Mouse (Mus musculus) MEL-GATA-1-ER (cell line): ENCODE data around the gene Slc34a3.
A peak's percentile ranks its signal among the peaks of the same experiment; 100 is the strongest.
"Not testable (repeated sequence)": the region's sequence is repeated elsewhere in the genome, so short reads cannot be mapped to it uniquely, and the experiment has no call there.

Experiments
- DNase-seq: peaks from one replicate; pipeline ENCODE4 v3.0.0-alpha.2; 2012; ENCODE audit warnings: low read depth; ENCODE audit errors: extremely low read depth

The Slc34a3 gene

DNA sequence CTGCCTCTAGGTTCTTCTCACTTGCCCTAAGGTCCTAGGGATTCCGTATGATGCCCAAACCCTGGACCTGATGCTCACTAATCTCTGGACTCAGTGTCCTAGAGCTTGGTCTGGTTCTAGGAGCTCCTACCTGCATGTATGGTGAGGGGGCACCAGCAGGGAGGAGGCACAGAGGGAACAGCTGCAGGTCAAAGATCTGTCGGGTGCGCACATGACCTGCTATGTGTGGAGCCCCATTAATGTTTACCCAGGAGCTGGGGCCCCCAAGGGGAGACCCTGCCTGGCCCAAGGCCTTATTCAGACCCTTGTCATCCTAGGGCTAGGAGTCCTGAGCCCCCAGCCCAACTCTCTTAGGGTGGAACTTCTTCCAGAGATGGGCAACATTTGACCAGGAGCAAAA lies at the start of gene Slc34a3:
Gene Slc34a3 (minus strand): TSS at position 315 of the 400 bp plus-strand sequence.
- no peak for DNase-seq

DNA sequence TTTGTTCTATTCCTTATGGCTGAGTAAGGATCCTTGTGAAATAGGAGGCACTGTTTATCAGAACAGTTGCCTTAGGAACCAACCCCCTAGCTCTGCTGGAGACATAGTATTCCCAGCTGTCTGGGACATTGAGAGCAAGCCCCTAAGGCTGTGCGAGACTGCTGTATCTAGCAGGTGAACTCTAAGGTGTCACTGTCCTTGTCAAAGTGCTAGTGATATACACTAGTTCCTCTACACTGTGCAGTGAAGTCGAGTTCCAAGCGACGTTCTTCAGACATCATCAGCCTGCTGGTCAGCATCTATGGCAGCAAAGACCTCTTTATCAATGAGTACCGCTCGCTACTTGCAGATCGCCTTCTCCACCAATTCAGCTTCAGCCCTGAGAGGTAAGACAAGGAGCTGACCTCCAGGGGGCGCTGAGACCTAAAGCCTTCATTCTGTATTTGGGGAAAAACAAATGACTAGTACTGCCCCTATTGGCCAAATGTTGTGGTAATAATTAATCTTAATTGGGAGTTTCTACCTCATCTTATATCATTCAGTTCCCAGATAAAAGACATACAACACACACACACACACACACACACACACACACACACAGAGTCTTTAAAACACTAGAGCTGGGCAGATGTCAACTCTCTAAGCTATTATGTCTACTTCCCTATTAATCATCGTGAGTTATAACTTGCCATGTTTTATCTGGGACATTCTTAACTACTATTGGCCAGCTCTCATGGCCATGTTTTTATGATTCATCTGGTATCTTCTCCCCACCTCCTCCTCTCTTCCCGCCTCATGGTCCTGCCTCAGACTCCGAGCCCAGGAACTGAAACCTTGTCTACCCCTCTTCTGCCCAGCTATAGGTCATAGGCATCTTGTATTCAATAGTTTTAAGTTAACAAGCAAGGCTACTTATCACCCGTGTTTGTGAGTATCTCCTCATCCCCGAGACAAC lies 45.0 kb upstream of the Slc34a3 start:
- DNase-seq = no peak

DNA sequence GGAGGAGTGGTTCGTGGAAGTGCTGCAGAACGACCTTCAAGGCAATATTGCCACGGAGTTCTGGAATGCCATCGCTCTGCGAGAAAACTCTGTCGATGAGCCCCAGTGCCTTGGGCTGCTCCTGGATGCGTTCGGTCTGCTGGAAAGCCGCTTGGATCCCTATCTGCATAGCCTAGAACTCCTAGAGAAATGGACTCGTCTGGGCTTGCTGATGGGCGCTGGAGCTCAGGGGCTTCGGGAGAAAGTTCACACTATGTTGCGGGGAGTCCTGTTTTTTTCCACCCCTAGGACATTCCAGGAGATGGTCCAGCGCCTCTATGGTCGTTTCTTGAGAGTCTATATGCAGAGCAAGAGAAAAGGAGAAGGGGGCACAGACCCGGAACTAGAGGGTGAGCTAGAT lies 38.8 kb upstream of the Slc34a3 start:
- DNase-seq = no peak

DNA sequence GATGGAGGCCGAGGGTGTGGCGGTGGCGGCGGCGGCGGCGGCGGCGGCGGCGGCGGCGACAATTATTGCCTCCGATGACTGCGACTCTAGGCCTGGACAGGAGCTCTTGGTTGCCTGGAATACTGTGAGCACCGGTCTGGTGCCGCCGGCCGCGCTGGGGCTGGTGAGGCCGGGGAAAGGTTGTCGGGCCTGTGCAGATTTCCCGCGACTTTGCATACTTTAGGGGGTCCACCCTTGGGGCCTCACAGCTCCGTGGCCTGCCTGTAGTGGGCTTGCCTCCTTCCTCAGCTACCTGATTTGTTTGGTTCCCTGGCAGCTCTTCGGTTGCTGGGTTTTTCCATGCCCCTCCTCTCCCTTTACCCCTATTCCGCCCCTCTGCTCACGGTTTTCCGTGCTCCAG lies 38.4 kb upstream of the Slc34a3 start:
- DNase-seq = no peak

DNA sequence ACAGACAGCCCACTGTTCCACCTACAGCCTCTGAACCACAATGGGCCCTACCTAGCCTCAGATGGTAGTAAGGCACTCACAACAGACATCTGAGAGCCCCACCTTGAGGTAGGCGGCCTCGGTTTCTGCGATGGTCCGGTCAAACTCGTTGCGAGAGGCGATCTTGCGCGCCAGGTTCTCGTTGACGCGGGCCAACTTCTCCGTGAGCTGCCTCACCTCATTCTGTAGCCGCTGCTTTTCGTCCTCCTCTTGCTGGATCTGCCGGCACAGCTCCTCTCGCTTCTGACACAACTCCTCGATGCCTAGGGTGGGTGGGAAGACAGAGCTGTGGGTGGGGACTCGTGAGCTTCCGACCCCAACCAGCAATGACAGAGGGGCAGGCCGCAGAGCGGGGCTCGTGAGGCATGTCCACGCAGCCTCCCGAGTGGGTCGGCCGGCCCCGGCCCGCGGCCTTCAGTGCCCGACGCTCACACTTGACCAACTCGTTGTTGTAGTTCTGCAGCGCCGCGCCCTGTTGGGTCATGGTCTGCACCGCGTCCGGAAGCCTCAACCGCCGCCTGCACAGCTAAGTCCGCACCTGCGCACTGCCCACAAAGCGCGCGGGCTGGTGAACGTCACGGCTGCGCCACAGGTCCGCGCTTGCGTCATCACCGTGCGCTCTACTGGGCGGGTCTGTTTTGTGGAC lies 37.8 kb upstream of the Slc34a3 start, which contains the start of the genes Ssna1 and Anapc2:
Gene Ssna1 (minus strand): TSS at position 612 of the 685 bp plus-strand sequence.
Gene Anapc2 (plus strand): TSS at position 652 of the 685 bp plus-strand sequence.
- DNase-seq = peak; percentile 80

DNA sequence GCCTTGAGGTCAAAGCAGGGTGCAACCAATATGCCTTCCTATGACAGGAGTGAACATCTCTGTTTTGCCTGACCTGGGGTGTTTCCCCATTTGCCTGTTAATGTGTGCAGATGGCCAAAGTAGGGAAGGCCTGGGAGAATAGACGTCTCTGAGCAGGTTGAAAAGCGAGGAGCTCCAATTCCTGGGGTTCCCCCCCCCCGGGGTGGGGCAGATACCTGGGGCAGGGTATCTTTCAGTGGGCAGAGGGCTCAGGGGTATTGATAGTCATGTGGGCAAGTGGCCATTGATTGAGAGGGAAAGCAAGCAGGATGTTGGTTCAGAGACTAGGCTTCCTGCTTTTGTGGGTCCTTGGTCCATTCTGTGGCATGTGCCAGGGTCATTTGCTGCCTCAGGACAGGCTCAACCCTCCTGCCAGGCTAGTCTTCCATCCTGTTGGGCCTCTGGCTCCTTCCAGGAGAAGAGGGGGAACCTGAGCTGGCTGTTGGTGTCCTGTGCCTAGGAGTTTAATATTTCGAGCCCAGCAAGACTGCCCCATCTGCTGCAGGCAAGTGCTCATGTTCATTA lies 33.7 kb upstream of the Slc34a3 start:
- DNase-seq = no peak

DNA sequence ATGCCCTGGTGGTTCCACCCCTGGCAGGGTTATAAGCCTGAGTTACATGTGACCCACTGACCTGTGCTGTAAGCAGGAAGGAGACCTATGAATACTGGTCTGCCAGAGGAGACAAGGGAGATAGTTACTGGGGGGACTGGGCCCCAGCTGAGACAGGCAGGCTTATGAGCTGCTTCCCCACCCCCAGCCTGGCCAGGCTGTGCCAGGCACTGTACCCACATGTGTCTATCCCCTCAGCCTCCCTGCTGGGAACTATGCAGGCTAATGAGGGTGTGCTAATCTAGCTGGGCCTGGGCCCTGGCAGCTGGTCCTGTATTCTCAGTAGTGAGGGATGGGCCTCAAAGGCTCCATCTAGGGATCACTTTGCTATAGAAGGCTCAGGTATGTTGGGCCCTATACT lies 33.1 kb upstream of the Slc34a3 start:
- DNase-seq = no peak

DNA sequence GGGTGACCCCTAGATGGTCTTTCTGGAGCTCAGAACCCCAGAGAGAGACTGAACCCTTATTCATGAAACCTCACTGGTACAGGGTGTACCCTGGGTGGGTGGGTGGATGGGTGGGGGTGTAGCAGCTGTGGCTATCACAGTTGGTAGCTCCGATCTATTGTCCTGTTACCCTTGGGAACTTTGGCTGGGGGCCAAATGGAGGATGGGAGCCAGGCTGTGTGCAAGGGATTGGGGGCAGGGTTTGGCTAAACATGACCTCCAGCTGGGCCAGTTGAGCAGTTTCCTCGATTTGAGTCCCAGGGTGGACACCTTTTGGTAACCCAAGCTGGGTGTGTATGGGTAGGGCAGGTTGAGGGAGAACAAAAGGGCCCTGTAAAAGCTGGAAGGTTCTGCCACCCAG lies 32.6 kb upstream of the Slc34a3 start:
- DNase-seq = no peak

DNA sequence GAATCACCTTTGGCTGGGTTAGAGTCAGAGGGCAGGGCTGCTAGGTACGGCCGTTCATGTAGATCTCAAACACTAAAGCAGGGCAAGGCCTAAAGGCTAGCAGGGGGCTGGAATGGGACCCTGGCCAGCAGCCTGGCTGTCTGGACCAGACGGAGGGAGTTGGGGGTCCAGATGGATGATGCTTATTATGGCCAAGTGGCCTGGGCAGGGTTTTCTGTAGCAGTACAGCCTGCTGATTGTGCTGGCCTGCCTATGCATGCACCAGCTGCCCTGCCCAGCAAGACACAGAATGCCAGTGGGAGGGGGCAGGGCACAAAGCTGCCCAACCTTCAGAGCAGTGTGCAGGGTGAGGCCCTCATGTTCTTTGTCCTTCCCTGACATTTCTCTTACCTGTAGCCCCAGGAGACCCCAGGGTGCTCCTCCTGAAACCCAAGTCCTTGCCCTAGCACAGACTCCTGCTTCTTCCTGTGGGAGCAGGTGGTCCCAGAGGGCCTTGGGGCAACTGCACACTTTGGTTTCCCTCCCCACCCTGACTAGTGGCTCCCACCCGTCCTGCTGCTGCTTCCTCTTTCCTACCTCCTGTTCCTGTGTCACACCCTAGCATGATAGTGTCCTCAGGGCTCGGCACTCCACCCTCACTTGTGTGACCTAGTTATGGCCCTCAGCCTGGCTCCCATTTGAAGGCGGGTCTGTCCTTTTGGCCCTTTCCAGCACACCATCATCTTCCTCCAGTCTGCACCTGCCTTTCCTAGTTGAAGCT lies 31.9 kb upstream of the Slc34a3 start:
- DNase-seq = peak; percentile 85

DNA sequence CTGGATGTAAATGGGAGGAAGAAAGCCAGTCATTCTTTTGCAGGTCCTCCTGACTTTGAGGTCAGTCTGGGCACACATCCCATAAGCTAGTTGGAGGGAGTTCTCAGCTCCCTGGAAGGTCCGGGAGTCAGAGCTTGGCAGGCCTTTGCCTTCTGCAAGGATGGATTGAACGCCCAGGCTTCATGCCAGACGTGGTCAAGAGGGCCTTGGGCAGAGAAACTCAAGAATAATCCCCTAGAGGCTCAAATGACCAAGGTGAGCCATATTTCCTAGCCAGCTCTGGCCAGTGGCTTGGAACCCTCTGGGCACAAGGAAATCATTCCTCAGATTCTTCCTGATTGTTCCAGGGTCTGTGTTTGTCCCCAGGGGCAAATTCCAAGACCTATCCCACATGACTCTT lies 30.7 kb upstream of the Slc34a3 start:
- DNase-seq = no peak

DNA sequence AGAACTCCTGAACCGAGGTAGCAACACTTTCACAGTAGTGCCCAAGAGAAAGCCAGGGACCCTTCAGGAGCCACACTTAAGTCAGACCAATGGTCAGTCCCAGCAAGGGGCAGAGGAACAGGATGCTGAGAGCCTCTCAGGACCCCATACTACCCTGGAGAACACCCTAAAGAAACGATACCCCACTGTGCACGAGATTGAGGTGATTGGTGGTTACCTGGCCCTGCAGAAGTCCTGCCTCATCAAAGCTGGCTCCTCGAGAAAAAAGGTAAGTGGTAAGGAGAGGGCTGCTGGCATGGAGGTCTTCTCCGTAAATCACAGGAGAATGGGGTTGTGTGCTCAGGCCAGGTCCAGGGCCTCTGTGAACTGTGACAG lies 30.1 kb upstream of the Slc34a3 start:
- no peak for DNase-seq

DNA sequence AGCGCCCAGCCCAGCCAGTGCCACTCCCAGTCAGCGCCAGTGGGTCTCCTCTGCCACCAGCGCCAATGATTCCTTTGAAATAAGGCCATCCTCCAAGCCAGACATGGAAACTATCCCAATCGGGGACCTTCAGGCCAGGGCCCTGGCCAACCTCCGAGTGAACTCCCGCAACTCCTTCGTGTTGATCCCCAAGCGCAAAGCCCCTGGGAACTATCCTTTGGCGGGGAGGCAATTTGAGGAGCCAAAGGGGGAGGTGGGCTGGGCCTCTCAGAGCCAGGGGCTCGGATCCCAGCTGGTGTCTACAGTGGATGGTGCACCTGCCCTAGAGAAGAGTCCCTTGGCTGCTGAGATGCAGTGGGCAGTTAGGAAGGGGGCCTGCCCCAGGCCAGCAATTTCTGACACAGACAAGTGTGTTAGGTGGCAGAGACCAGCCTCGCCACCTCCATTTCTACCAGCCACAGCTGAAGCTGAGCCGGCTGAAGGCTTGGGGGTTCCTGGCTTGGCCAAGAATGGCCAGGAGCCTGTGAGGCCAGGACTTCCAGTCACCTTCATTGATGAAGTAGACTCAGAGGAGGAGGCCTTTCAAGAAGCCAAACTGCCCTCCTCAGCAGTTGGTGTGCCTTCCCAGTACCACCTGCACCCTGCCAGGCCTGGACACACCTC lies 29.6 kb upstream of the Slc34a3 start:
- DNase-seq = no peak

DNA sequence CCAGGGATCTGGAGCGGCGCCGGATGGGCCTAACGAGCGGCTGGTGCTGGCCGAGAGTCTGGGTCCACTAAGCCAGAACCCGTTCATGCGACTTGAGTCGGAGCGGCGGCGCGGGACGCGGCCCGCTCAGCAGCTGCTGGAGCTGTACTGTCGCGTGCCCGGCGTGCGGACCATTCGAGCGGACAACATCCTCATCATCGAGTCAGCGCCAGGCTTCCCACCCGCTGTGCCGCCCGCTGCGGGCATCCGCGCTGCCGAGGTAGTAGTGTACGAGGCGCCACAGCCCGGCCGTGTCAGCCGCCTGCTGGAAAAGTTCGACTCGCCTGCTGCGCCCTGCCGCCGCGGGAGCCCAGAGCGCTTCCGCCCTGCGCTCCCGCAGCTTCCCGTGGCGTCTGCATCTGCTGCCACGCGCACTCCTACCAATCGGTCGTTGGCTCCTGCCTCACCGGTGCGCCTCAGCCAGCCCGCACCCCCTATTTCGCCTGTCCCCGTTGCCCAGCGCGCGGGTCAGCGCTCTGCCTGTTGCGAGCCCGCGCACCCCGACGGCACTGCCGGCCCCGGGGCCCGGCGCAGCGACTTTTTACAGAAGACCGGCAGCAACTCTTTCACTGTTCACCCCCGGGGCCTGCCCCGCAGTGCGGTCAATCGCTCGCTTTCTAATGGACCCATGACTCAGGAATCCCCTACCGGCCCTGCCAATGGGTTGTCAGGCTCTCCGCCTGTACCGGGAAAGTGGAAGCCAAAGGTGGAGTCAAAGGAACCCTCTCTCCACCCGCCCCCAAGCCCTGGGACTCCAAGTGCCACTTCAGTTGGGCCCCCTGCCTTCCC lies 28.8 kb upstream of the Slc34a3 start:
- DNase-seq = no peak

DNA sequence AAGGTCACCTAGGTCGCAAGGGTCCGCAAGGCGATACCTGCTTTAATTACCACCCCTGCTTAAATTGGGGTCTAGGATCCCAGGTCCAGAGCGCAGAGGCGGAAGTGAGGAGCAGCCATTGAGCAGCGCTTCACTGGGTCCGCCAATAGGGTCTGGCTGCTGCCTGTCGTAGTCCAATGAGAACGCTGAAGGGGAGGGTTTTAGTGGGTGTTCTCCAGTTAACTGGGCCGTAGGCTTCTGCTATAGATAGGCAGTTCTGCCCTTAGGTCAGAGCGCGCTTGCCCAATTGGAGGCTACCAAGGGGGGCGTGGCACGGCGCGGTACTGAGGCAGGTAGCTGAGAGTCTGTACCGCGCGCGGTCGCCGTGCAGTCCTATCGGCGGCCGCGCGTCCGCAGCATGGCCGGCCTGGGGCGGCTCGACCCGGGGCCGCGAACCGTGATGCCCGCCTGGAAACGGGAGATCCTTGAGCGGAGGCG lies 28.2 kb upstream of the Slc34a3 start, which contains the start of gene Tprn:
Gene Tprn (plus strand): TSS at position 328 of the 477 bp plus-strand sequence.
- DNase-seq = peak; percentile 99

DNA sequence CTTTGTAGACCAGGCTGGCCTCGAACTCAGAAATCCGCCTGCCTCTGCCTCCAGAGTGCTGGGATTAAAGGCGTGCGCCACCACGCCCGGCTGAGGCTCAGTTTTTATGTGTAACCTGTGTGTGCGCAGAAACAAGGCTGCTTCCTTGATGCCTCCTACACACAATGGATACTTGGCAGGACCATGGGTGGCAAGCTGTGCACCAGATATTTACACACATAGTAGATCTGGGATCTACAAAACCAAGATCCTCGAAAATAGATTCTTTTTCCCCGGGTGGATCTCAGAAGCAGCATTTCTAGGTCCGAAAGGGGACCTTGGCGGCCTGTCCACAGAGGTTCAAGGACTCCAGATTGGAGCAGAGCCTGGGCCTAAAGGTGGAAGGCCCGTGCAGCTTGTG lies 27.7 kb upstream of the Slc34a3 start:
- no peak for DNase-seq

DNA sequence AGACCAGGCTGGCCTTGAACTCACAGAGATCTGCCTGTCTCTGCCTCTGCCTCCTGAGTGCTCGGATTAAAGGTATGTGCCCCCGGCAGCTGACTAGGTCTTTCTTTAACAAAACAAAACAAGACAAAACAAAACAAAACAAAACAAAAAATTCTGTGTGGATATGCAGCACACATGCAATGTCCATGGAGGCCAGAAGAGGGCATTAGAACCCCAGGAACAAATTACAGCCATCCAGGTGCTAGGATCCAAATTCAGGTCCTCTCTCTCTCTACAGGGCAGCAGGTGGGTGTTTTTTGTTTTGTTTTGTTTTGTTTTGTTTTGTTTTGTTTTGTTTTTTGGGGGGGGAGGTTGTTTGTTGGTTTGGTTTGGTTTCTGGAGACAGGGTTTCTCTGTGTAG lies 24.7 kb upstream of the Slc34a3 start:
- no peak for DNase-seq

DNA sequence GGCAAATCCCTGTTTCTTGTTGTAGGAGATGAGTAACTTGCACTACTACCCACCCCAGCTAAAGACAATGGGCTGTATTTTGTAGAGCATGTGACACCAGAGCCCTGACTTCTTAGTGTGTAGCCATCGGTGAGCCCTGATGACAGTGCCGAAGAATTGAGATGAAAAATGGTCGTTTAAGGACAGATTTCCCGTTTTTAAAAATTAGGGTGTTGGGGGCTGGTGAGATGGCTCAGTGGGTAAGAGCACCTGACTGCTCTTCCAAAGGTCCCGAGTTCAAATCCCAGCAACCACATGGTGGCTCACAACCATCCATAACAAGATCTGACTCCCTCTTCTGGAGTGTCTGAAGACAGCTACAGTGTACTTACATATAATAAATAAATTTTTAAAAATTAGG lies 23.1 kb upstream of the Slc34a3 start:
- DNase-seq = not testable (repeated sequence)

DNA sequence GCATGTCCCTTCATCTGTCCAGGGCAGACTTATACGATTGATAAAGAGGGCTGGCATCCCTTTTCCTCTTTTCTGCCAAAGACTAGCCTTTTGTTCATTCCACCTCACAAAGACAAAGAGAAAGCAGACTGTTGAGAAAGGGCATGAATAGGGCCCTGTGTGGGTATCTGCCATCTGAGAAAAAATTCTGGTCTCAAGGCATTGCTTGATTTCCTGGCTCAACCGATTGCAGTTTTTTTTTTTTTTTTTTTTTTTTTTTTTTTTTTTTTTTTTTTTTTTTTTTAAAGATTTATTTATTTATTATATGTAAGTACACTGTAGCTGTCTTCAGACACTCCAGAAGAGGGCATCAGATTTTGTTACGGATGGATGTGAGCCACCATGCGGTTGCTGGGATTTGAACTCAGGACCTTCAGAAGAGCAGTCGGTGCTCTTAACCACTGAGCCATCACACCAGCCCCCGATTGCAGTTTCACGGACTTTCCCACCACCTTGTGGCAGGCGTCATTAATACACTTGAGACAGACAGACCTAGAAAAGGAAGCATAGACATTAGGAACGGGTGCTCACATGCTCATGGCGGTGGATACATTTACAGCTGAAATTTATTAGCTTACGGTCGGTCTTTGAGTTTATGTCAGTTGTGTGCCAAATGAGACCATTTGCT lies 22.4 kb upstream of the Slc34a3 start:
- peak; percentile 70 for DNase-seq

DNA sequence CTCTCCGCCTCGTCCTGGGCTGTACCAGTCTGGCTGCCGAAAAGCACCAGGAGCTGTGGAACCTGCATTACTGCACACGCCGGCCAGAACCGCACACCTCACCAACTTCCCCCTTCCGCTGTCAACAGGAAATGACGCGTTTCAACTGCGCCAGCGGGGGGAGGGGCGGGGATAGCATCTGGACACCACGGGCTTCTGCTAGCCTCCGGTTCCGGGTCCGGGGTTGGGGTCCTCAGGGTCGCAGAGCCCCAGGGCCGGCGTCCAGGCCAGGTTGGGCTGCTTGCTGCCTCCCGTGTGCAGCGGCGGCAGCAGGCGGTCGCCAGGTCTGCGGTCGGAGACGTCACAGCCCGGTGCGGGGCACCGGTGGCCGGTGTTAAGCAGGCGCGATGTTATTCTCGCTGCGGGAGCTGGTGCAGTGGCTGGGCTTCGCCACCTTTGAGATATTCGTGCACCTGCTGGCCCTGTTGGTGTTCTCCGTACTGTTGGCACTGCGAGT lies 21.2 kb upstream of the Slc34a3 start, which contains the start of gene Tmem203:
Gene Tmem203 (plus strand): TSS at position 156 of the 496 bp plus-strand sequence.
- DNase-seq = peak; percentile 78
